Mouse (Mus musculus): Measurements from ENCODE around the gene Dcst1. TPM values are rescaled to one million over a fixed set of nuclear protein-coding genes. Genes with fewer than 3 reads are reported as not detected.

Gene Dcst1
- polyA plus RNA-seq, 1 experiment from 2014 or later = 23.5 TPM

DNA sequence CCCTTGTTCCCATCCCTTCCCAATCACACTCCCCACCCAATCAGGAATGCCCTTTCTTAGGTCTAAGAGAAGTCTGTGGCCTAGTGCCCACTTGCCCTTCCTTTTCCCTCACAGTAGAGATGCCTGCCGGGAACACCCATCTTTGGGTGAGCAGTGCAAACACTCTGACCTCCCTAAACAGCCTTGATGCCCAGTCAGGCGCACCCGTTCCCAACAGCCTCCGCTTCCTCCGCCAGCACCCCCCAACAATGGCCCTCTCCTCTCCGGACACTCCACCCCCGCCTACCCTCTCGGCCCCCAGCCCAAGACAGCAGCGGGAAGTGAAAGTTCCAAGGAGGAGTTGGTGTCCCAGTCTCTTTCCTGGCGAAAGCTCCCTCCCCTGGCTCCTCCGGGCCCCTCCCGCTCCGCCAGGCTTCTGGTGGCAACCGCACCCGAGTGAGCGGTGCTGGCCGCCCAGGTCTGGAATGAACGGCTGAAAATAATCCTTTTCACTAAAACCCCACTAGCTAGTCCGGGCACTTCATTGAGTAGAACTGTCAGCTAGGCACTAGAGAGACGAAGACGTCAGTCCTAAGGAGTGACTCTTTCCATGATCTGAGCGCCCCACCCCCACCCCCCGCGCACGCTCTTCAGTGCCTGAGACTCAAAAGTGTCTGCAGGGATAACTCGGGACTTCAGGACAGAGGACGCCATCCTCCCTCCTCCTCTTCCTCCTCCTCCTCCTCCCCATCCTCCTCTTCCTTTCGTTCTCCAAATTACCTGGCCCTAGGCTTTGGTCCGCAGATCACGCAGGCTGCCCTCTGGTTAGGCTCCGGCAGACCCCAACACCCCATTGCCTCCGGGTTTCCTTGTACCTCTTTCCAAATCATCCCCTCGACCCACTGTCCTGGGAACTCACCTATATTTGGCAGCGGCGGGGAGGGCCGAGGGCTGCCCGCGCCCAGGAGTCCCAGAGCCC, 15.9 kb downstream of the Dcst1 start:
- ATAC-seq = peak; percentile 25
- 3% methylated on average over 38 of the region's 38 CpGs for WGBS
- Histone ChIP-seq H3K27me3 (replicated peaks; ENCODE audit: control insufficient read depth, insufficient read depth, low read length) (no peaks in the 10 kb centered on the region), H3K4me1 (replicated peaks; ENCODE audit: control insufficient read depth, insufficient read depth, low read length) (peaks cover 7% of the 10 kb centered on the region; the same call in 1 of the 2 replicates), H3K36me3 (ENCODE audit: control insufficient read depth, insufficient read depth) (peaks cover 19% of the 10 kb centered on the region), H3K9me3 (ENCODE audit: control insufficient read depth) (no peaks in the 10 kb centered on the region), H3K4me2 (replicated peaks; ENCODE audit: low read depth) (peak overlapping the region; percentile 100), H3K9ac (ENCODE audit: low read depth, low read length) (peak overlapping the region; percentile 57), H3K4me3 (ENCODE audit: low read depth, low read length) (peak overlapping the region; percentile 65), H3K27ac (ENCODE audit: low read depth, low read length) (peak overlapping the region; percentile 43; the same call in 1 of the 2 replicates)
- TF ChIP-seq CTCF (IDR thresholded peaks at IDR 0.05; ENCODE audit: low read depth) = no peak

DNA sequence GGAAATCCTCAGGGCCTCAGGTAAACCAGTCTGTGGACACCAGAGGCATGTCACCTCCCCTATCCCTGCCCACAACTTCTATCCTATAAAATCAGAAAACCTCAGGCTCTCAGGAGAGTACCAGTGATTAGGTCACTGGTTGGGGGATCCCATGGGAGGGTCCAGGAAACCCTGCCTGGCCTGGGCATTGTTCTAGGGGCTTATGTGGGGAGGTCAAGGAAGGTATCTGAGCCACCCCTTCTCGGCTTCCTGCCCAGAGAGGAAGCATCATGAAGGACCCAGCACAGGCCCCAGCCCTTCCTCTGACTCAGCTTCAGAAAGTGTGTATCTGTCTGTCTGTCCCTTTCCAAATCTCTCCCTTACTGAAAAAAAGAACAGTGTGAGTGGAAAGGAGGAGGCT, 17.1 kb downstream of the Dcst1 start:
- 58% methylated on average over 1 of the region's 1 CpGs for WGBS
- Histone ChIP-seq H3K36me3 (ENCODE audit: control insufficient read depth, insufficient read depth) (peaks cover 32% of the 10 kb centered on the region), H3K27ac (ENCODE audit: low read depth, low read length) (peak overlapping the region; percentile 21; the same call in 1 of the 2 replicates), H3K4me1 (replicated peaks; ENCODE audit: control insufficient read depth, insufficient read depth, low read length) (peaks cover 7% of the 10 kb centered on the region; the same call in 1 of the 2 replicates), H3K9me3 (ENCODE audit: control insufficient read depth) (no peaks in the 10 kb centered on the region), H3K9ac (ENCODE audit: low read depth, low read length) (no peak overlapping the region), H3K27me3 (replicated peaks; ENCODE audit: control insufficient read depth, insufficient read depth, low read length) (no peaks in the 10 kb centered on the region), H3K4me3 (ENCODE audit: low read depth, low read length) (no peak overlapping the region), H3K4me2 (replicated peaks; ENCODE audit: low read depth) (peak overlapping the region; percentile 100; the same call in 1 of the 2 replicates)
- no peak for ATAC-seq
- no peak for TF ChIP-seq CTCF (IDR thresholded peaks at IDR 0.05; ENCODE audit: low read depth)

GRCm38 (mm10) chr3:89346815-89347540, 18.1 kb downstream of the Dcst1 start:
- WGBS = 88% methylated on average over 10 of the region's 10 CpGs
- H3K27me3 ChIP-seq (replicated peaks; ENCODE audit: control insufficient read depth, insufficient read depth, low read length) = no peaks in the 10 kb centered on the region

GRCm38 (mm10) chr3:89343279-89343678, 21.8 kb downstream of the Dcst1 start:
- WGBS = 84% methylated on average over 7 of the region's 7 CpGs
- H3K27me3 ChIP-seq (replicated peaks; ENCODE audit: control insufficient read depth, insufficient read depth, low read length) = no peaks in the 10 kb centered on the region
- H3K4me2 ChIP-seq (replicated peaks; ENCODE audit: low read depth) = no peak overlapping the region
- H3K27ac ChIP-seq (ENCODE audit: low read depth, low read length) = no peak overlapping the region
- H3K4me3 ChIP-seq (ENCODE audit: low read depth, low read length) = no peak overlapping the region
- TF ChIP-seq CTCF (IDR thresholded peaks at IDR 0.05; ENCODE audit: low read depth) = no peak
- H3K9ac ChIP-seq (ENCODE audit: low read depth, low read length) = no peak overlapping the region
- no peak for ATAC-seq
- H3K9me3 ChIP-seq (ENCODE audit: control insufficient read depth) = no peaks in the 10 kb centered on the region
- H3K36me3 ChIP-seq (ENCODE audit: control insufficient read depth, insufficient read depth) = peaks cover 41% of the 10 kb centered on the region
- peaks cover 8% of the 10 kb centered on the region for H3K4me1 ChIP-seq (replicated peaks; ENCODE audit: control insufficient read depth, insufficient read depth, low read length)

More at GRCm38 (mm10) chr3:89346815-89347540, 18.1 kb downstream of the Dcst1 start:
- no peak for TF ChIP-seq CTCF (IDR thresholded peaks at IDR 0.05; ENCODE audit: low read depth)
- Histone ChIP-seq H3K27ac (ENCODE audit: low read depth, low read length) (no peak overlapping the region), H3K4me1 (replicated peaks; ENCODE audit: control insufficient read depth, insufficient read depth, low read length) (peaks cover 7% of the 10 kb centered on the region; the same call in 1 of the 2 replicates), H3K4me3 (ENCODE audit: low read depth, low read length) (no peak overlapping the region), H3K36me3 (ENCODE audit: control insufficient read depth, insufficient read depth) (peaks cover 41% of the 10 kb centered on the region), H3K9me3 (ENCODE audit: control insufficient read depth) (no peaks in the 10 kb centered on the region), H3K4me2 (replicated peaks; ENCODE audit: low read depth) (no peak overlapping the region), H3K9ac (ENCODE audit: low read depth, low read length) (no peak overlapping the region)
- ATAC-seq = no peak

- WGBS = 85% methylated on average over 4 of the region's 4 CpGs
- ATAC-seq = no peak
- no peak overlapping the region for H3K4me3 ChIP-seq (ENCODE audit: low read depth, low read length)
- H3K27me3 ChIP-seq (replicated peaks; ENCODE audit: control insufficient read depth, insufficient read depth, low read length) = no peaks in the 10 kb centered on the region
- no peak overlapping the region for H3K4me2 ChIP-seq (replicated peaks; ENCODE audit: low read depth)
- peaks cover 41% of the 10 kb centered on the region for H3K36me3 ChIP-seq (ENCODE audit: control insufficient read depth, insufficient read depth)
- no peak overlapping the region for H3K27ac ChIP-seq (ENCODE audit: low read depth, low read length)
- H3K4me1 ChIP-seq (replicated peaks; ENCODE audit: control insufficient read depth, insufficient read depth, low read length) = peaks cover 12% of the 10 kb centered on the region
- no peaks in the 10 kb centered on the region for H3K9me3 ChIP-seq (ENCODE audit: control insufficient read depth)
- no peak for TF ChIP-seq CTCF (IDR thresholded peaks at IDR 0.05; ENCODE audit: low read depth)
- no peak overlapping the region for H3K9ac ChIP-seq (ENCODE audit: low read depth, low read length)
Observed at GRCm38 (mm10) chr3:89341794-89342193, 23.3 kb downstream of the Dcst1 start.

- Histone ChIP-seq H3K4me2 (replicated peaks; ENCODE audit: low read depth) (peak overlapping the region; percentile 58), H3K9ac (ENCODE audit: low read depth, low read length) (no peak overlapping the region), H3K9me3 (ENCODE audit: control insufficient read depth) (no peaks in the 10 kb centered on the region), H3K4me3 (ENCODE audit: low read depth, low read length) (no peak overlapping the region), H3K27me3 (replicated peaks; ENCODE audit: control insufficient read depth, insufficient read depth, low read length) (no peaks in the 10 kb centered on the region), H3K27ac (ENCODE audit: low read depth, low read length) (no peak overlapping the region), H3K4me1 (replicated peaks; ENCODE audit: control insufficient read depth, insufficient read depth, low read length) (peaks cover 14% of the 10 kb centered on the region), H3K36me3 (ENCODE audit: control insufficient read depth, insufficient read depth) (peaks cover 35% of the 10 kb centered on the region)
- peak; percentile 99 for TF ChIP-seq CTCF (IDR thresholded peaks at IDR 0.05; ENCODE audit: low read depth)
- 7% methylated on average over 11 of the region's 11 CpGs for WGBS
- ATAC-seq = peak; percentile 46; the same call in 1 of the 2 replicates
Observed at GRCm38 (mm10) chr3:89340465-89340864, 24.6 kb downstream of the Dcst1 start.
